14 mouse cellular contexts compared by ENCODE assay signal in the genomic region with DNA sequence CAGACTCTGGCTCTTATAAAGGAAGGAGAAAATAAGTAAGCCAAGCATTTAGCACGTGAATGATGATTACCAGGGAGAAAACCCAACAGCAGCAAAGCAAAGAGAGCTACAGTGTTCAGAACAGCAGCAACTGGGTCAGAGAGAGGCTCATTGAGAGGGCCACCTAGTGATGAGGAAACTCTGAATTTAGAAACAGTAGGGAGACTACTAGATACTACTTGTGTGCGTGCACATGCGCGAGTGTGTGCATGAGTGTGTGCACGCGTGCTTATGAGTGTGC. TPM values are rescaled to one million over a fixed set of nuclear protein-coding genes. Genes with fewer than 3 reads are reported as not detected.
DNase-seq lines count a peak whose midpoint lies in the region; ATAC-seq and TF ChIP-seq lines count a peak whose summit lies in the region.
"Had no signal": no experiment of that assay in that cellular context is flagged by ENCODE, and none has a peak within 500 bp of the region (broad histone marks: within the 10 kb centered on the region; RNA-seq: fewer than 3 reads in every experiment).

No protein-coding gene starts in this region.

- H3K9me3 ChIP-seq in megakaryocyte, embryonic 14.5 days = no peaks in the 10 kb centered on the region
- H3K9me3 ChIP-seq: liver, embryonic 15.5 days; midbrain, embryonic 12.5 days had no signal

- no peak for ATAC-seq in megakaryocyte, adult 5-6 weeks (ENCODE audit: poor library complexity, severe bottlenecking)

- no peak for TF ChIP-seq POLR2A in myocyte (IDR thresholded peaks at IDR 0.05; ENCODE audit: insufficient read length, low read depth)

- H3K79me2 ChIP-seq in myocyte (ENCODE audit: control insufficient read depth, insufficient read depth) = no peaks in the 10 kb centered on the region

- H3K4me2 ChIP-seq in myocyte (ENCODE audit: low read depth) = peak overlapping the region; percentile 78

- no peak overlapping the region for H3ac ChIP-seq in myocyte (ENCODE audit: control insufficient read depth, insufficient read length)

- peaks cover 5% of the 10 kb centered on the region; the same call in 1 of the 2 replicates for H3K4me1 ChIP-seq in megakaryocyte, embryonic 14.5 days

- no peaks in the 10 kb centered on the region for H3K36me3 ChIP-seq in megakaryocyte, embryonic 14.5 days (replicated peaks; ENCODE audit: low read length)
- H3K36me3 ChIP-seq in myocyte (ENCODE audit: control insufficient read depth, insufficient read depth) = no peaks in the 10 kb centered on the region
- H3K36me3 ChIP-seq: liver, embryonic 15.5 days; midbrain, embryonic 12.5 days had no signal

- H3K4me3 ChIP-seq in megakaryocyte, embryonic 14.5 days (replicated peaks) = peak overlapping the region; percentile 69
- H3K4me3 ChIP-seq in myocyte = no peak overlapping the region
- H3K4me3 ChIP-seq: liver, embryonic 15.5 days; midbrain, embryonic 12.5 days had no signal

- DNase-seq in frontal cortex, postnatal 36 days (ENCODE audit: low spot score in 2 of 2) = peak; percentile 14 to 42
- DNase-seq in frontal cortex, postnatal 10 days (ENCODE audit: low spot score in 2 of 2) = no peak
- peak; percentile 44 for DNase-seq in cerebellum, adult 9-11 months
- no peak for DNase-seq in adrenal gland, postnatal 14 days
- no peak for DNase-seq in c-Kit-positive CD71-positive TER-119-positive erythroid progenitor cells, embryonic 14.5 days (ENCODE audit: low spot score)
- DNase-seq: adrenal gland, postnatal 10 days; heart, adult 11 months; heart, postnatal 14 days; kidney, adult 11 months had no signal

- H3K27me3 ChIP-seq in megakaryocyte, embryonic 14.5 days (replicated peaks) = peaks cover 5% of the 10 kb centered on the region
- H3K27me3 ChIP-seq in myocyte (ENCODE audit: control insufficient read depth, insufficient read depth, insufficient read length) = no peaks in the 10 kb centered on the region

TF ChIP-seq in myocyte, 11 proteins besides CTCF, POLR2A, EP300 and RAD21:
- TF ChIP-seq MYOD1 (IDR thresholded peaks at IDR 0.05; ENCODE audit: control insufficient read depth in 1 of 3, insufficient read length in 2 of 3, low read depth in 2 of 3) (no peak), POLR2AphosphoS2 (IDR thresholded peaks at IDR 0.05; ENCODE audit: insufficient read length, low read depth) (no peak), REST (IDR thresholded peaks at IDR 0.05; ENCODE audit: insufficient read depth, insufficient read length) (no peak), MYOG (IDR thresholded peaks at IDR 0.05; ENCODE audit: control insufficient read depth in 1 of 3, insufficient read depth in 1 of 3, insufficient read length in 2 of 3, low read depth in 2 of 3) (no peak), TCF12 (IDR thresholded peaks at IDR 0.05; ENCODE audit: insufficient read depth, poor library complexity, severe bottlenecking) (no peak), TCF3 (IDR thresholded peaks at IDR 0.05; ENCODE audit: insufficient read length, low read depth) (no peak), MAX (IDR thresholded peaks at IDR 0.05; ENCODE audit: low read depth) (no peak), E2F4 (IDR thresholded peaks at IDR 0.05; ENCODE audit: insufficient read depth) (no peak), USF1 (IDR thresholded peaks at IDR 0.05; ENCODE audit: low read depth) (no peak)
TF ChIP-seq in myocyte: peak in this region for 0.

RNA-seq across cellular contexts. Expression of gene Cry1, which starts 36.8 kb away (rescaled TPM):
- 12.2 and 34.3 TPM in 2 replicates for polyA plus RNA-seq in megakaryocyte, embryonic 14.5 days (2012; ENCODE audit: insufficient read depth, low replicate concordance)
- total RNA-seq in megakaryocyte, adult 5-6 weeks (2015) = 15.7 and 16.2 TPM in 2 replicates
- total RNA-seq in megakaryocyte, adult 5-6 weeks (2017) = 17.5 and 19.4 TPM in 2 replicates
- 6.1 TPM for polyA plus RNA-seq in myocyte (2012; fragmentation: generic; extraction: Trizol)
- total RNA-seq in adrenal gland, postnatal 14 days (2021) = 17.4 and 23.4 TPM in 2 replicates

Comparison
In these comparisons a context has a peak if more than half of its experiments do, and no peak if none do; other contexts are left out.
1. DNase-seq: peak in frontal cortex, postnatal 36 days (2 of 2) and cerebellum, adult 9-11 months (single experiment); none in frontal cortex, postnatal 10 days (0 of 2), adrenal gland, postnatal 14 days (single experiment) and c-Kit-positive CD71-positive TER-119-positive erythroid progenitor cells, embryonic 14.5 days (single experiment).